Mouse (Mus musculus) stomach, postnatal 0 days (tissue): ENCODE data around the gene Bicral.

Experiments used
- CTCF ChIP-seq: IDR thresholded peaks from 2 replicates; pipeline ENCODE4 v1.5.1; 2016; ENCODE audit warnings: antibody characterized with exemption, low read depth, mild to moderate bottlenecking, moderate library complexity
- EP300 ChIP-seq: optimal IDR thresholded peaks from 2 replicates; pipeline ENCODE3; 2016; ENCODE audit warnings: antibody characterized with exemption

- TF ChIP-seq CTCF (no peak), EP300 (no peak)
Measured at GRCm38 (mm10) chr17:46885218-46885909, 27.1 kb upstream of the Bicral start.
